Mouse (Mus musculus): ENCODE data around the gene Syngr1. TPM values are rescaled to one million over a fixed set of nuclear protein-coding genes. Genes with fewer than 3 reads are reported as not detected.
A peak's percentile ranks its signal among the peaks of the same experiment; 100 is the strongest.

The Syngr1 gene
- 6.7 and 11.6 TPM in 2 replicates for polyA plus RNA-seq (2016; fragmentation: Nextera tagmentation; extraction: Ambion mirVana)

- Histone ChIP-seq H3K4me3 (peak within 1 kb of the TSS; percentile 76), H3K36me3 (no peaks in the 10 kb centered on the region), H3K27me3 (ENCODE audit: insufficient read depth, poor library complexity, severe bottlenecking) (peaks cover 65% of the 10 kb centered on the region), H3K9me3 (no peaks in the 10 kb centered on the region), H3K4me1 (peaks cover 15% of the 10 kb centered on the region), H3K27ac (peak within 1 kb of the TSS; percentile 82)
- DNase-seq (ENCODE audit: low spot score) = no peak
- WGBS = 1% methylated on average over 85 of the region's 86 CpGs
Measured at GRCm38 (mm10) chr15:80091121-80091955, at the start of gene Syngr1, which contains the start of gene Rpl3. Syngr1 (plus strand) TSS chr15:80091334. Rpl3 (minus strand) TSS chr15:80091868.

GRCm38 (mm10) chr15:80042152-80042551 lies 49.0 kb upstream of the Syngr1 start:
- H3K4me1 ChIP-seq = peaks cover under 1% of the 10 kb centered on the region
- 0 out of 2 replicates have a peak, but pooled peaks cover 3% of the 10 kb centered on the region for H3K9me3 ChIP-seq
- H3K27ac ChIP-seq = no peak overlapping the region
- no peaks in the 10 kb centered on the region for H3K36me3 ChIP-seq
- 75% methylated on average over 4 of the region's 4 CpGs for WGBS
- H3K27me3 ChIP-seq (ENCODE audit: insufficient read depth, poor library complexity, severe bottlenecking) = no peaks in the 10 kb centered on the region
- H3K4me3 ChIP-seq = no peak overlapping the region
- DNase-seq (ENCODE audit: low spot score) = no peak

DNA sequence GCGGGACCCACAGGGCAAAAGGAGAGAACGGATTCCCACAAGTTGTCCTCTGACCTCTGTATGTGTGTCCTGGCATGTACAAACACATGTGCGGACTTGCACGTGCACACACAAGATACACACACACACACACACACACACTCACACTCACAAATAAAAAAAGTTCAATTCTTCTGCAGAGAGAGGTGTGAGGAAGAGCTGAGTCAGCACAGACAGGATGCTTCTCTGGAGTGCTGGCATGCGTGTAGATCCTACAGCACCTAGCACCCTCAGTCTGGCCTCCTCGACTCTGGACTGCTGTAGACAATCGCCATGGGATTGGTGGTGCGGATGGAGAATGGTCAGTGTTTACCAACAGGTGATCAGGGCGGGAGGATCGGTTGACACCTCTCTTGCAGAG lies 46.9 kb upstream of the Syngr1 start:
- peaks cover 22% of the 10 kb centered on the region for H3K4me1 ChIP-seq
- 86% methylated on average over 10 of the region's 10 CpGs for WGBS
- no peak overlapping the region for H3K4me3 ChIP-seq
- no peaks in the 10 kb centered on the region for H3K36me3 ChIP-seq
- DNase-seq (ENCODE audit: low spot score) = no peak
- 0 out of 2 replicates have a peak, but pooled peaks cover 3% of the 10 kb centered on the region for H3K9me3 ChIP-seq
- no peak overlapping the region for H3K27ac ChIP-seq
- H3K27me3 ChIP-seq (ENCODE audit: insufficient read depth, poor library complexity, severe bottlenecking) = no peaks in the 10 kb centered on the region

GRCm38 (mm10) chr15:80045749-80046148 lies 45.4 kb upstream of the Syngr1 start:
- H3K4me3 ChIP-seq = no peak overlapping the region
- WGBS = 95% methylated on average over 2 of the region's 2 CpGs
- DNase-seq (ENCODE audit: low spot score) = no peak
- no peaks in the 10 kb centered on the region for H3K36me3 ChIP-seq
- H3K9me3 ChIP-seq = 0 out of 2 replicates have a peak, but pooled peaks cover 3% of the 10 kb centered on the region
- H3K27me3 ChIP-seq (ENCODE audit: insufficient read depth, poor library complexity, severe bottlenecking) = 0 out of 2 replicates have a peak, but pooled peaks cover 3% of the 10 kb centered on the region
- H3K27ac ChIP-seq = no peak overlapping the region
- peaks cover 29% of the 10 kb centered on the region for H3K4me1 ChIP-seq

DNA sequence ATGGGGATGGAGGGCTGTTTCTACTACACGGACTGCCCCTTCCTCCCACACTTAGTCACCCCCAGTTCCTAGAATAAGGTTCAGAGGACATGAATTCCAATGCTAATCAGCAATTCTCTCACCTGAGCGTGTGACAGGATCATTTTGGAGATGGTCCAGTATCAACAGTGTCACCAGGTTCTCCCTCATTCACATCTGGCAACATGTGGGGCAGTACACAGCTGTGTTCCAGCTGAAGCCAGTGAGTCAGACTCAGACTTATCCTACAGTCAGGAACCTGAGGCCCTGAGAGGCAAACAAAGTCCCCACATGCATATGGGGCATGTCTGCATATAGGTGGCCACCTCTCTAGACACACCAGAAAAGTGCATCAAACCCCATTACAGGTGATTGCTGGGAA lies 43.9 kb upstream of the Syngr1 start:
- Histone ChIP-seq H3K4me1 (peaks cover 39% of the 10 kb centered on the region), H3K36me3 (no peaks in the 10 kb centered on the region), H3K9me3 (0 out of 2 replicates have a peak, but pooled peaks cover 3% of the 10 kb centered on the region), H3K4me3 (no peak overlapping the region), H3K27me3 (ENCODE audit: insufficient read depth, poor library complexity, severe bottlenecking) (0 out of 2 replicates have a peak, but pooled peaks cover 3% of the 10 kb centered on the region), H3K27ac (no peak overlapping the region)
- no peak for DNase-seq (ENCODE audit: low spot score)
- 61% methylated on average over 2 of the region's 2 CpGs for WGBS

GRCm38 (mm10) chr15:80047973-80048372 lies 43.2 kb upstream of the Syngr1 start:
- Histone ChIP-seq H3K36me3 (no peaks in the 10 kb centered on the region), H3K9me3 (0 out of 2 replicates have a peak, but pooled peaks cover 3% of the 10 kb centered on the region), H3K4me1 (peaks cover 42% of the 10 kb centered on the region), H3K4me3 (0 out of 2 replicates have a peak overlapping the region, but pooled peaks have one; percentile 8), H3K27ac (0 out of 2 replicates have a peak overlapping the region, but pooled peaks have one; percentile 52), H3K27me3 (ENCODE audit: insufficient read depth, poor library complexity, severe bottlenecking) (0 out of 2 replicates have a peak, but pooled peaks cover 3% of the 10 kb centered on the region)
- no peak for DNase-seq (ENCODE audit: low spot score)
- 9% methylated on average over 5 of the region's 5 CpGs for WGBS

DNA sequence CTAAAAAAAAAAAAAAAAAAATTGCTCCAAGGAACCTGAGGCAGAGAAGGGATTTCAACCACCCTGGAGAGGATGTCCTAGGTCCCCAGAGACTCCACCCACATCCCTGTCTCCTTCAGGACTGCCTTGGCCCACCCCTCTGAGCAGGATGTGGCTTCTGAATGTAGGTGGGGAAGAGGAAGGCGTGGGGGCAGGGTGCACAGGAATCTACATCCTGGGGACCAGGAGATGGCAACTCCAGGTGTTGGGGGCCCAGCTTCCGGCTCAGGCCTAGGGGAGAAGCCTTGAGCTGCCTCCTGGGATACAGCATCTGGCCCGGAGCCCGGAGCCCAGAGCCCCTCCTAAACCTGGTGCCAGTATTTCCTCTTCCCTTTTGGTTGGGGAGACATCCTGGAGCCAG lies 41.0 kb upstream of the Syngr1 start:
- Histone ChIP-seq H3K4me1 (peaks cover 57% of the 10 kb centered on the region), H3K27me3 (ENCODE audit: insufficient read depth, poor library complexity, severe bottlenecking) (0 out of 2 replicates have a peak, but pooled peaks cover 3% of the 10 kb centered on the region), H3K4me3 (no peak overlapping the region), H3K27ac (no peak overlapping the region), H3K36me3 (no peaks in the 10 kb centered on the region), H3K9me3 (0 out of 2 replicates have a peak, but pooled peaks cover 3% of the 10 kb centered on the region)
- no peak for DNase-seq (ENCODE audit: low spot score)
- 54% methylated on average over 4 of the region's 4 CpGs for WGBS

DNA sequence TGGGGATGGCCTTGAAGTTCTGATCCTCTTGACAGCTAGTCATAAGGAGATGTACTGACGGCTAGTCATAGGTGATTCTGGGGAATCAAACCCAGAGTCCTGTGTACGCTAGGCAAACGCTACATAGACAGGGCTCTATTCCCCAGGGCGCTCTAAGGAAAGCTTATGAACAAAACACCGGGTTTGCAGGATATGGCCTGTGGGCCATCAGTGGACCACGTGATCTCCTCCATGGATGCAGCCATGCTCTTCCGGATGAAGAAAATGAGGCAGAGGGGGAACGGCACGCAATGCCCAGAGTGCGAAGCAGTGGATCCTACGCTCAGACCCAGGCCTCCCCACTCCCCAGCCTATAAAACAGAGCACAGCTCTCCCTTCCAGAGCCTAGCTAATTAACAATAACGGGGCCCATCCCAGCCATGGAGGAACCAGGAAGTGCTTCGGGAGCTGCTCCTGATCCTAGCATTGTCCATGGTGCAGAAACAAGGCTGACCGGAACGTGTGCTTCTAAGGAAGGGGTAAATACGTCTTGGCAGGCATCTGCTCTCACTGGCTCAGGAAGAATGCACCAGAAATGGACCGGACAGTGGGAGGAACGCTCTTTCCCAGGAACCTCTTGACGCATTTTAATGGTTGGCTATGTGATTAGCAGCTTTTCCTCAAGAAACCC lies 39.9 kb upstream of the Syngr1 start:
- H3K36me3 ChIP-seq = no peaks in the 10 kb centered on the region
- 80% methylated on average over 19 of the region's 19 CpGs for WGBS
- H3K4me3 ChIP-seq = no peak overlapping the region
- H3K27ac ChIP-seq = peak overlapping the region; percentile 62
- H3K9me3 ChIP-seq = no peaks in the 10 kb centered on the region
- H3K4me1 ChIP-seq = peaks cover 57% of the 10 kb centered on the region
- DNase-seq (ENCODE audit: low spot score) = no peak
- H3K27me3 ChIP-seq (ENCODE audit: insufficient read depth, poor library complexity, severe bottlenecking) = 0 out of 2 replicates have a peak, but pooled peaks cover 3% of the 10 kb centered on the region

DNA sequence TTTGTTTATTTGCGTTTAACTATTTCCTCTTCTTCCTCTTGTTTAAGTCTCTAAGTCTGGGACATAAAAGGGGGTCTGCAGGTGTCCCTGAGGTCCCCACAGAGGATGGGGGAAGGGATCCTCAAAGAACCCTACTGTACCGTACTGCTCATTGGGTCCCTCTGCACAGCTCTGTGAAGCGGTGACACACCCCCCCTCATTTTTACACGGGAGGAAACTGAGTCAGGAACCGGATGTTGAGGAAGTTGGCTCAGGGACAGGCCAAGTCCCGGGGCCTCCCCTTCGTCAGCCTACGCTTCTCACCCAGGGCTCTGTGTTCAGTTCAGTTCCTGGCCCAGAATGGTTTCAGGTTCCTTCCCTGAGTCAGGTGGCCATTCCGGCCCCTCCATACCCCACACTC lies 39.4 kb upstream of the Syngr1 start:
- peak overlapping the region; percentile 62; the same call in 1 of the 2 replicates for H3K27ac ChIP-seq
- no peak for DNase-seq (ENCODE audit: low spot score)
- 75% methylated on average over 9 of the region's 9 CpGs for WGBS
- H3K9me3 ChIP-seq = no peaks in the 10 kb centered on the region
- H3K27me3 ChIP-seq (ENCODE audit: insufficient read depth, poor library complexity, severe bottlenecking) = 0 out of 2 replicates have a peak, but pooled peaks cover 3% of the 10 kb centered on the region
- H3K36me3 ChIP-seq = no peaks in the 10 kb centered on the region
- peaks cover 57% of the 10 kb centered on the region for H3K4me1 ChIP-seq
- H3K4me3 ChIP-seq = no peak overlapping the region

GRCm38 (mm10) chr15:80053381-80054033 lies 37.6 kb upstream of the Syngr1 start:
- H3K36me3 ChIP-seq = no peaks in the 10 kb centered on the region
- peaks cover 42% of the 10 kb centered on the region for H3K4me1 ChIP-seq
- H3K27ac ChIP-seq = peak overlapping the region; percentile 81
- H3K27me3 ChIP-seq (ENCODE audit: insufficient read depth, poor library complexity, severe bottlenecking) = 0 out of 2 replicates have a peak, but pooled peaks cover 3% of the 10 kb centered on the region
- no peak for DNase-seq (ENCODE audit: low spot score)
- 72% methylated on average over 8 of the region's 8 CpGs for WGBS
- H3K4me3 ChIP-seq = no peak overlapping the region
- H3K9me3 ChIP-seq = no peaks in the 10 kb centered on the region

- DNase-seq (ENCODE audit: low spot score) = peak; percentile 89
- Histone ChIP-seq H3K4me3 (no peak overlapping the region), H3K9me3 (no peaks in the 10 kb centered on the region), H3K27ac (peak overlapping the region; percentile 81), H3K27me3 (ENCODE audit: insufficient read depth, poor library complexity, severe bottlenecking) (0 out of 2 replicates have a peak, but pooled peaks cover 3% of the 10 kb centered on the region), H3K4me1 (peaks cover 36% of the 10 kb centered on the region), H3K36me3 (no peaks in the 10 kb centered on the region)
- 51% methylated on average over 7 of the region's 7 CpGs for WGBS
Measured at GRCm38 (mm10) chr15:80054034-80054710, 37.0 kb upstream of the Syngr1 start.

GRCm38 (mm10) chr15:80058151-80058550 lies 33.0 kb upstream of the Syngr1 start:
- H3K4me1 ChIP-seq = peaks cover 25% of the 10 kb centered on the region
- H3K27me3 ChIP-seq (ENCODE audit: insufficient read depth, poor library complexity, severe bottlenecking) = peaks cover 11% of the 10 kb centered on the region; the same call in 1 of the 2 replicates
- H3K9me3 ChIP-seq = no peaks in the 10 kb centered on the region
- H3K27ac ChIP-seq = no peak overlapping the region
- H3K36me3 ChIP-seq = no peaks in the 10 kb centered on the region
- H3K4me3 ChIP-seq = no peak overlapping the region
- DNase-seq (ENCODE audit: low spot score) = no peak
- WGBS = 91% methylated on average over 7 of the region's 7 CpGs

Measured in heart, embryonic 10.5 days (tissue).